Mouse (Mus musculus) liver (tissue): ENCODE measurements around the gene Ptp4a2.
"Not testable (repeated sequence)": the region's sequence is repeated elsewhere in the genome, so short reads cannot be mapped to it uniquely, and the experiment has no call there.

ENCODE experiments used
- DNase-seq: peaks from one replicate; pipeline ENCODE4 v3.0.0-alpha.2; 2020; ENCODE audit warnings: mixed read lengths

Gene Ptp4a2

DNA sequence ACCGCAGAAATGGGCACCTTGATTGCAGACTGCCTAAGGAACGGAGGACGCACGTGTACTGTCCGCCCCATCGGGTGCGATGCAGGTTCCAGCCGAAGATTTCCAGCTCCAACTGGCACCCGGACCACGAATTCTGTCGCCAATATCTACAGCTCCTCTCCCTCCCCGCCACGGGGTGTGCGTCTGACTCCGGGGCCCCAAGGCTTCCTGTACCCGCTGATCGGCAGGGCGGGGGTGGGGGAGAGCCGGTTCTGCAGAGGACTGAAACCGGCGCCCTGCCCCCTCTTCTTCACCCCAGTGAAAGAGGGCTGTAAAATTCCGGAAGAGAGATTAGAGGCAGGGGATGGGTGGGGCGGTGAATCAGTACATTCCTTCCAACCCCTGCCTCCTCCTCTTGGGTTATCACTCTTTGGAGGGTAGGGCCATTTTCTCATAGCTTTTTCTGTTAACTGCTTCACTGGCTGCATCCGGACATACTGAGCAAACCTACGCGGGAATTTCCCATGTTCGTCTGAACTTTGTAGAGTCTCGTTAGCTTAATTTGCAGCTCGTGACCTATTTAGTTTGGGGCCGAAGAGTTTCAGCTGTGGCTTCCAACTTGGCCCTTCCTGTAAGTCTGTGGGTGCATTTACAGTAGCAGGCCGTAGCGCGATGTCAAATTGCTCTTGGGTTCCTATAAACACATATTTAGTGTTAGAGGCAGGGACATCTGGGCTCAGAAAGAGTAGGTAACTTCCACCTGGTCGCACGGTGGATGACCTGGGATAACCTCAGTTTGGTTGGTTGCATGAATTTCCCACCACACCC is at the start of gene Ptp4a2:
Gene Ptp4a2 (plus strand): TSS at position 422 of the 807 bp plus-strand sequence.
- DNase-seq, result peak; percentile 78

DNA sequence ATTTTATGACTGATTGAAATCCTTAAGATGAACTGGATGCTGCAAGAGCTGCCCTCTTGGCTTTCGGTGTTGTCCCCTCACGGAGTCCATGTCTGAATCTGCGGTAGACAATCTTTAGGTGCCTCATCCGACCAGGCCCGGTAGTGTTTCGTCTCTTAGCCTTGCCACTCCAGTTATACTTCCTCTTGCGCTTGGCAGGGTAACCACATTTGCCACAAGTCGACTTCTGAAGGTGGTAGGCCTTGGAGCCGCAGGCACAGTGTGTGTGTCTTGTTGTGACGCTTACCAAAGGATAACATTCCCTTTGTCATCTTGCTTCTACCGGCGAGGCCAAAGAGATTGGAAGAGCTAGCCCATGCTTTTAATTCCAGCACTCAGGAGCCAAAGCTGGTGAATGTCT is 49.4 kb upstream of the Ptp4a2 start:
- peak; percentile 26 for DNase-seq

DNA sequence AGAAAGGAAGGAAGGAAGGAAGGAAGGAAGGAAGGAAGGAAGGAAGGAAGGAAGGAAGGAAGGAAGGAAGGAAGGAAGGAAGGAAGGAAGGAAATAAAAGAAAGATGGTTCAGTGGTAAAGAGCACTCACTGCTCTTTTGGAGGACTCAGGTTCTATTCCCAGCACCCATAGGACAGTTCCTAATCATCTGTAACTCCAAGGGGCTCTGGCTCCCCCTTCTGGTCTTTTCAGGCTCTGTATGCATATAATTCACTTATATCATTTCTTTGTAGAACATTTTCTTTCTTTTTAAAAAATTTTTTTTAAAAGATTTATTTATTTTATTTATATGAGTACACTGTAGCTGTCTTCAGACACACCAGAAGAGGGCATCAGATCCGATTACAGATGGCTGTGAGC is 48.5 kb upstream of the Ptp4a2 start:
- DNase-seq, result not testable (repeated sequence)

GRCm38 (mm10) chr4:129765351-129765750 is 45.7 kb upstream of the Ptp4a2 start:
- DNase-seq, result no peak

GRCm38 (mm10) chr4:129767782-129768181 is 43.2 kb upstream of the Ptp4a2 start:
- no peak for DNase-seq

DNA sequence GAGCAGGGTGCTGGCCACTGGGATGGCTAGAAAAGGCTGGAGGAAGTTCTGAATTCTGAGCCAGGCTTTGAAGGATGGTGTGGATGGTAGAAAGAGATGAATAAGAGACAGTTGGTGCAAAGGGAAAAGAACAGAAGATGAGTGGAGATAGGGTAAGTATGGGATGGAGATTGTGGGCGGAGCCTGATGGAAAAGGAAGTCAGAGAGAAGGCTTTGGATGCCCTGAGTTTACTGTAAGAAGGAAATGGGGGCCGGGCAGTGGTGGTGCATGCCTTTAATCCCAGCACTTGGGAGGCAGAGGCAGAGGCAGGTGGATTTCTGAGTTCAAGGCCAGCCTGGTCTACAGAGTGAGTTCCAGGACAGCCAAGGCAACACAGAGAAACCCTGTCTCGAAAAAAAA is 42.3 kb upstream of the Ptp4a2 start:
- not testable (repeated sequence) for DNase-seq

- no peak for DNase-seq
Measured at GRCm38 (mm10) chr4:129770600-129770999, 40.4 kb upstream of the Ptp4a2 start.

DNA sequence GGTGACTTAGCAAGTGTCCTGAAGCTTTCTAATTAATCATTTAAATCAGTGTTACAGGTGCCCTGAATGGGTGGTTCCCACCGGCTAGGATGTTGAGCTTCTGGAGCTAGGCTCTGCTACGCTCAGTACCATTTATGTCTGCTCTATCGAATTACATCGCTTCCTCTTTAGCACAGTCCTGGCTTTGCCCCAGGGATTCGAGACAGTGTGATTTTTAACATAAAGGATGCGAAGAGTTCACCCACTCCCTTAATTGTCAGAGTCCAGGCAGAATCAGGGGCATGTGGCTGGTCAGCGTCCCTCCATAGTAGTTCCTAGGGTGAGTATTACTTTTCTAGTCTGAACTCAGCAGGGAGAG is 39.7 kb upstream of the Ptp4a2 start:
- DNase-seq, result no peak

- DNase-seq, result no peak
Measured at GRCm38 (mm10) chr4:129771672-129772521, 39.1 kb upstream of the Ptp4a2 start.

- DNase-seq, result peak; percentile 52
Measured at GRCm38 (mm10) chr4:129781881-129782675, 28.9 kb upstream of the Ptp4a2 start.

DNA sequence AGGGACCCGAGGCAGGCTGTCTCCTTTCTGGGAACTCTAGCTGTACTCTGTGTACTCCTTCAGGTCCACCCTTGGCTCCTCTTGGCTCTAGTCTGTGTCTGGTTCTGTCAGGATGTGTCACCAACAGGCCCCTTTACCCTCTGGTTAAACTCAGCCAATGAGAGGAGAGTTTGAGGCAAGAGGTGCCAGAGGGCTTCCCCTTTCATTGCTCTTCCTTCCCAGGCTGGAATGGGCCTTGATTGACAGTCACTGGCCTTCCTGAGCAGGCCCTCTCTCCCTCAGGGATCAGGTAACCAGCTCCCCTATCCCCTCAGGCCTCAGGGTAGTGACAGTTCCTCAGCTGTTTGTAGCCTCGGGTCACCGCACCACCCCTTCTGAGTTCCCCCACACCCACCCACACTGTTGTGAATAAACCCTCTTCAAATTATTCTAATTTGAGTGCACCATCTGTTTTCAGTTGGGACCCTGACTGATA is 28.1 kb upstream of the Ptp4a2 start:
- DNase-seq, result no peak

- DNase-seq, result no peak
Measured at GRCm38 (mm10) chr4:129783506-129783905, 27.5 kb upstream of the Ptp4a2 start.

GRCm38 (mm10) chr4:129785178-129785577 is 25.8 kb upstream of the Ptp4a2 start:
- peak; percentile 58 for DNase-seq

- peak; percentile 40 for DNase-seq
Measured at GRCm38 (mm10) chr4:129788693-129789092, 22.3 kb upstream of the Ptp4a2 start.

GRCm38 (mm10) chr4:129789635-129790034 is 21.4 kb upstream of the Ptp4a2 start:
- no peak for DNase-seq

DNA sequence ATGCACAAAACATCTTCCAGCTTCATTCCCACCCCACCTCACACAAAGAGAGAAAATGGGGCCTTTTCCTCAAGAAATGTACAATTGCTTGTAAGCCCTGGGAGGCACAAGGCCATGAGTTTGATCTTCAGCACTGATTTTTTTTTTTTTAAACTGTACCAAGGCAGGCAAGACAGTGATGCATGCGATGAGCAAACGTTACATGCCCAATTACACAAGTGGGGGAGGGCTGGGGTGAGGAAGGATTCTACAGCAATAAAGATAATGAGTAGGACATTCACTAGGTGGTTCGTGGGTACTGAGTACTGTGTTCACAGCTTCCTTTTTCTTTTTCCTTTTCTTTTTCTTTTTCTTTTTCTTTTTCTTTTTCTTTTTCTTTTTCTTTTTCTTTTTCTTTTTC is 20.5 kb upstream of the Ptp4a2 start:
- DNase-seq, result no peak

- DNase-seq, result no peak
Measured at GRCm38 (mm10) chr4:129791399-129791798, 19.6 kb upstream of the Ptp4a2 start.

DNA sequence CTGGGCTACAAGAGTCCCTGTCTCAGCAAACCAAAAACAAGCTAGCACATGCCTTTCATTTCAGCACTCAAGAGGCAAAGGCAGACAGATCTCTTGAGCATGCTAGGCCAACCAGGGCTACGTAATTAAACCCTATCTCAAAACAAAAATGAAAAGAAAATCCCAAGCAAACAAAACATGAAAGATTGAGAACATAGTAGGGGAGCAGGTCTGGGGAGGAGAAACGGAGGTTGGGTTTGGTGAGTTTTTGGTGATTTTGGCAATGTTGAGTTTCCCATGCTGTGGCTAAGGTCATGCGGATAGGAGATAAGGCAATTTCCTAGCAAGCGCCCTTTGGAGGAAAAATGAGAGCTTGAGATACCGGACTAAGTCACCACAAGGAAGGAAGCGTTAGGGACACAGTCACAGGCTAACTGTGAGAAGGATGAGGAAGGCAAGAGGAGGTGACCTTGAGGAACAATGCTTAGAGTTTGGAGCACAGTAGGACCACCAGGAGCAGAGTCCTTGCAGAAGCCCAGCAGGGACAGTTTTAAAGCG is 18.3 kb upstream of the Ptp4a2 start:
- peak; percentile 12 for DNase-seq

DNA sequence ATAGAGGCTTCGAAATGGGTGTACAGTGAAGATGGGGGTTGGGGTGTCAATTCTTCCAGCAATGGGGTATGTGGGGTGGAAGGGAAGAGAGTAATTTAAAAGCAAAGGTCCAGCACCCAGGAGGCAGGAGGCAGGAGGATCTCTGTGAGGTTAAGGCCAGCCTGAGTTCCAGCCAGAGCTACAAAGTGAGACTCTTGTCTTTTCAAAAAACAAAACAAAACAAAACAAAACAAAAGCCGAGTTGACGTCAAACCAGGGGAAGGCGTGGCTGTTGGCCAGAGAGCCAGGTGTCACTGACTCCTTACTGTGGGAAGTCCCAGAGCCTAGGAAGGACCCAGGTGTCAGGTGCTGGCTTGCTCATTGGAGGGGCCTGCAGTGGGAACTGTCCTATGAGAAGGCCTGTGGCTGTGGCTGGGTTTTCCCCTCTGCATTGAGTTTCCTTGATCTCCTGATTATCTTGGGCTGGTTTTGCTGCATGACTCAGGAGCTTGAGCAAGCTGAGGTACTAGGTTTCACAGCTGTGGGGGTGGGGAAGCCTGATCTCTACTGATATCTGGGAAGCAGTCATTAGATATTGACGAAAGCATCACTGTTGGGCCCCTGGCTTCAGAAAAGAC is 17.2 kb upstream of the Ptp4a2 start:
- DNase-seq, result peak; percentile 72

- DNase-seq, result peak; percentile 48
Measured at GRCm38 (mm10) chr4:129795151-129795860, 15.7 kb upstream of the Ptp4a2 start.

DNA sequence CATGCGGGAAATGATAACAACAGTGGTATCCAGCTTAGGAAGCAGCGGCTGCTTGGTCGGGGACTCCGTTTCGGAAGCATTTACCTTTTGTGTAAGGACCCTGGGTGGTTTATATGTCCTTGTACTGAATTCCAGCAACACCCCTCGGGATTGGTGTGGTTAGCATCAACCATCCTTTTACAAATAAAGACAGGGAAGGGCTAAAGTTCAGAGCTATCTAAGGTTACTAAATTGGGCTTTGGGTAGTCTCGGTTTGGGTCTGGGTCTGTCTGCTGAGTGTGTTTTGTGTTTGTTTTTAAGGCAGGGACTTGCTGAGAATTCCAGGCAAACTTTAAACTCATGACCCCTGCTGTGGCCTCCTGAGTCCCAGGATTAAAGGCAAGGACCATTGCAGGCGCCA is 15.2 kb upstream of the Ptp4a2 start:
- no peak for DNase-seq

DNA sequence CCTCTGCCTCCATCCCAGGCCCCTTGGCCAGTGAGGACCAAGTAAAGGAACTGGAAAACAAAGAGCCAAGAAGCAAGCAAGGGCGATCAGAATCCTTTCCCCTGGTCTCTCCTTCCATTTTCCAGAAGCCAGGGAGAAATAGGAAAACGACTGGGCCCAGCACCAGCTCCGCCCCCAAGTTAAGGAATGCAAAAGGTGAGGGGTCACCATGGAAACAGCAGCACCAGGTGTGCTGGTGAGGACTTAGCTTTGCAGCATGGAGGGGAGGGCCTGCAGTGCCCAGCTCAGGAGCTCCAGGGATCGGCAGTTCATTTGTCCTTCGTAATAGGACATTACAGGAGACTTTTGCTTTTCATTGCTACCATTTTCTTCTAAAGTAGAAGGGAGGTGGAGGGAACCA is 13.0 kb upstream of the Ptp4a2 start:
- no peak for DNase-seq
